In the genomic region with DNA sequence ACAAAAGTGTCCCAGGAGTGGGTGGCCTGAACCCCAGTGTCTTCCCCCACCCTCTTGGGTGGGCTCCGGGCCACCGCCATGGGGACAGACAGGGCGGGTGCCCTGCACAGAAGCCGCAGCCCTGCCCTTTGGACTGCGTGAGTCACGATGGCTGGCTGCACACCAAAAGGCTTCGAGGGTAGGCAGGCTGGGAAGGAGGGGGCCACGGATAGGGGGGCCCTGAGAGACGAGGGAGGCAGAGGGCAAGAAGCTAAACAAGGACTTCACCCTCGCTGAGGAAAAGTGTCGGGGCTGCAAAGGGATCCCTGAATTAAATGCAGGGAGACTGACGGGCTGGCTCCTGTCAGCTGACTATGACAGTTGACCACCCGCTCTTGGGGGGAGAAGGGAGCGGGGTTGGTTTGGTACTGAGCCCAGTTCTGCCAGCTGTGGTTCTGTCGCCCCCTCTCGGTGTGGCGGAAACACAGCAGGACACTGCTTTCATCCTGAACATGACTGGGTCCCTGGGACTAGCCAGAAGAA, we compare ENCODE assay signal across 9 mouse cellular contexts. TPM values are rescaled to one million over a fixed set of nuclear protein-coding genes. Genes with fewer than 3 reads are reported as not detected.
DNase-seq lines count a peak whose midpoint lies in the region; ATAC-seq and TF ChIP-seq lines count a peak whose summit lies in the region.
"Had no signal": no experiment of that assay in that cellular context is flagged by ENCODE, and none has a peak within 500 bp of the region (broad histone marks: within the 10 kb centered on the region; RNA-seq: fewer than 3 reads in every experiment).

No protein-coding gene starts in this region.

- TF ChIP-seq POLR2A in liver, adult 2 months (IDR thresholded peaks at IDR 0.05; ENCODE audit: extremely low read depth, insufficient read depth, low read length), result no peak

- H3K27ac ChIP-seq in liver, adult 2 months (replicated peaks; ENCODE audit: insufficient read depth, low read depth, low read length), result no peak overlapping the region
- no peak overlapping the region for H3K27ac ChIP-seq in liver, embryonic 11.5 days (ENCODE audit: low read depth, low read length)
- no peak overlapping the region for H3K27ac ChIP-seq in hindbrain, embryonic 14.5 days

- no peak overlapping the region for H3K4me2 ChIP-seq in liver, embryonic 11.5 days
- 0 out of 2 replicates have a peak overlapping the region, but pooled peaks have one; percentile 6 for H3K4me2 ChIP-seq in hindbrain, embryonic 14.5 days (replicated peaks)

- no peaks in the 10 kb centered on the region for H3K9me3 ChIP-seq in liver, embryonic 11.5 days (ENCODE audit: control insufficient read depth, low read length)
- H3K9me3 ChIP-seq in hindbrain, embryonic 14.5 days (ENCODE audit: control insufficient read depth, low read length), result no peaks in the 10 kb centered on the region

- H3K4me1 ChIP-seq in liver, adult 2 months (ENCODE audit: control insufficient read depth, insufficient read depth, low read length), result 0 out of 2 replicates have a peak, but pooled peaks cover 2% of the 10 kb centered on the region
- H3K4me1 ChIP-seq in liver, embryonic 11.5 days (replicated peaks; ENCODE audit: control insufficient read depth, insufficient read depth, low read length), result no peaks in the 10 kb centered on the region; the same call in 1 of the 2 replicates
- H3K4me1 ChIP-seq in hindbrain, embryonic 14.5 days (replicated peaks; ENCODE audit: control insufficient read depth, insufficient read depth, low read length), result no peaks in the 10 kb centered on the region; the same call in 1 of the 2 replicates

- no peak for DNase-seq in liver, adult 2 months (ENCODE audit: extremely low read depth, low read depth, low spot score)
- DNase-seq in liver, embryonic 11.5 days (ENCODE audit: low spot score), result no peak
- DNase-seq in gastrocnemius, adult 18-20 months (ENCODE audit: low spot score), result peak; percentile 40
- DNase-seq in hindbrain, embryonic 14.5 days (ENCODE audit: low spot score), result no peak
- DNase-seq in lung, adult 18-20 months, result peak; percentile 70 to 76
- peak; percentile 55 to 75 for DNase-seq in urinary bladder, postnatal 4 days (ENCODE audit: low spot score in 2 of 2)
- DNase-seq in c-Kit-positive CD71-positive TER-119-positive erythroid progenitor cells, embryonic 14.5 days (ENCODE audit: low spot score), result no peak
- DNase-seq in T-cell, adult 2 months (ENCODE audit: low spot score), result no peak

- WGBS in liver, adult 2 months, result 16% methylated on average over 17 of the region's 17 CpGs
- WGBS in liver, embryonic 11.5 days, result 40% methylated on average over 17 of the region's 17 CpGs
- 29% methylated on average over 17 of the region's 17 CpGs for WGBS in hindbrain, embryonic 14.5 days

- no peak overlapping the region; the same call in 1 of the 2 replicates for H3K9ac ChIP-seq in liver, adult 2 months (ENCODE audit: low read depth, low read length)
- H3K9ac ChIP-seq in liver, embryonic 11.5 days (ENCODE audit: low read depth, low read length), result no peak overlapping the region
- no peak overlapping the region for H3K9ac ChIP-seq in hindbrain, embryonic 14.5 days

- H3K79me2 ChIP-seq in liver, adult 2 months (ENCODE audit: control insufficient read depth, insufficient read depth, low read length), result no peaks in the 10 kb centered on the region

- ATAC-seq in liver, embryonic 11.5 days (replicated peaks; ENCODE audit: low FRiP score), result no peak
- peak; percentile 60; the same call in 1 of the 2 replicates for ATAC-seq in hindbrain, embryonic 14.5 days (ENCODE audit: low FRiP score)

- peak; percentile 42 for TF ChIP-seq CTCF in liver, adult 2 months (IDR thresholded peaks at IDR 0.05; ENCODE audit: low read depth, low read length)

- no peaks in the 10 kb centered on the region for H3K27me3 ChIP-seq in liver, adult 2 months (ENCODE audit: control insufficient read depth, insufficient read depth, low read length)
- H3K27me3 ChIP-seq in liver, embryonic 11.5 days (replicated peaks; ENCODE audit: control insufficient read depth, insufficient read depth, low read length), result peaks cover 9% of the 10 kb centered on the region
- no peaks in the 10 kb centered on the region for H3K27me3 ChIP-seq in hindbrain, embryonic 14.5 days (ENCODE audit: control insufficient read depth, insufficient read depth, low read length)

- no peak overlapping the region for H3K4me3 ChIP-seq in liver, adult 2 months (ENCODE audit: insufficient read depth, low read depth, low read length)
- H3K4me3 ChIP-seq in liver, embryonic 11.5 days (ENCODE audit: low read depth, low read length), result no peak overlapping the region
- no peak overlapping the region for H3K4me3 ChIP-seq in hindbrain, embryonic 14.5 days (replicated peaks; ENCODE audit: low read length)

- no peaks in the 10 kb centered on the region for H3K36me3 ChIP-seq in liver, adult 2 months (ENCODE audit: control insufficient read depth, insufficient read depth, low read length)
- no peaks in the 10 kb centered on the region for H3K36me3 ChIP-seq in liver, embryonic 11.5 days (ENCODE audit: control insufficient read depth, insufficient read depth, low read length)
- H3K36me3 ChIP-seq in hindbrain, embryonic 14.5 days (replicated peaks; ENCODE audit: control insufficient read depth, insufficient read depth), result no peaks in the 10 kb centered on the region

RNA-seq across cellular contexts. Expression of a gene that starts 5.2 kb away (rescaled TPM):
- 0.37 and 0.74 TPM in 2 replicates for total RNA-seq in liver, adult 2 months (2014; rRNA removed)
- 0.20 and 0.27 TPM in 2 replicates for polyA plus RNA-seq in liver, adult 2 months (2012; rRNA removed)
- 0.10 TPM in 1 of 2 replicates, not detected in the other for polyA plus RNA-seq in liver, embryonic 11.5 days (2014; fragmentation: Nextera tagmentation; extraction: Ambion mirVana)
- under 1 TPM; 0.21 to 0.32 TPM for total RNA-seq in gastrocnemius, adult 18-20 months (2021)
- polyA plus RNA-seq in hindbrain, embryonic 14.5 days (2014; fragmentation: Nextera tagmentation; extraction: Ambion mirVana), result 0.13 TPM in 2 replicates

RNA-seq across cellular contexts. Expression of a gene that starts 43.2 kb away (rescaled TPM):
- not detected in 2 replicates for total RNA-seq in liver, adult 2 months (2014; rRNA removed)
- not detected in 2 replicates for polyA plus RNA-seq in liver, adult 2 months (2012; rRNA removed)
- polyA plus RNA-seq in liver, embryonic 11.5 days (2014; fragmentation: Nextera tagmentation; extraction: Ambion mirVana), result not detected in 2 replicates
- not detected for total RNA-seq in gastrocnemius, adult 18-20 months (2021)
- polyA plus RNA-seq in hindbrain, embryonic 14.5 days (2014; fragmentation: Nextera tagmentation; extraction: Ambion mirVana), result not detected in 2 replicates
- polyA plus RNA-seq: large intestine, adult 2 months had no signal

RNA-seq across cellular contexts. Expression of a gene that starts 59.8 kb away (rescaled TPM):
- 20.7 and 27.0 TPM in 2 replicates for total RNA-seq in liver, adult 2 months (2014; rRNA removed)
- polyA plus RNA-seq in liver, adult 2 months (2012; rRNA removed), result 14.7 and 18.8 TPM in 2 replicates
- 3.6 and 5.0 TPM in 2 replicates for polyA plus RNA-seq in liver, embryonic 11.5 days (2014; fragmentation: Nextera tagmentation; extraction: Ambion mirVana)
- total RNA-seq in gastrocnemius, adult 18-20 months (2021), result not detected
- polyA plus RNA-seq in hindbrain, embryonic 14.5 days (2014; fragmentation: Nextera tagmentation; extraction: Ambion mirVana), result 0.13 TPM in 1 of 2 replicates, not detected in the other

Comparison
In these comparisons a context has a peak if more than half of its experiments do, and no peak if none do; other contexts are left out.
1. DNase-seq: peak in gastrocnemius, adult 18-20 months (single experiment), lung, adult 18-20 months (2 of 2) and urinary bladder, postnatal 4 days (2 of 2); none in liver, adult 2 months (single experiment), liver, embryonic 11.5 days (single experiment), hindbrain, embryonic 14.5 days (single experiment), c-Kit-positive CD71-positive TER-119-positive erythroid progenitor cells, embryonic 14.5 days (single experiment) and T-cell, adult 2 months (single experiment).